Mouse (Mus musculus): Measurements from ENCODE around the gene Ube2v1. TPM values are rescaled to one million over a fixed set of nuclear protein-coding genes. Genes with fewer than 3 reads are reported as not detected.

Gene Ube2v1
- polyA plus RNA-seq, 1 experiment from 2014 or later, result 340 TPM

DNA sequence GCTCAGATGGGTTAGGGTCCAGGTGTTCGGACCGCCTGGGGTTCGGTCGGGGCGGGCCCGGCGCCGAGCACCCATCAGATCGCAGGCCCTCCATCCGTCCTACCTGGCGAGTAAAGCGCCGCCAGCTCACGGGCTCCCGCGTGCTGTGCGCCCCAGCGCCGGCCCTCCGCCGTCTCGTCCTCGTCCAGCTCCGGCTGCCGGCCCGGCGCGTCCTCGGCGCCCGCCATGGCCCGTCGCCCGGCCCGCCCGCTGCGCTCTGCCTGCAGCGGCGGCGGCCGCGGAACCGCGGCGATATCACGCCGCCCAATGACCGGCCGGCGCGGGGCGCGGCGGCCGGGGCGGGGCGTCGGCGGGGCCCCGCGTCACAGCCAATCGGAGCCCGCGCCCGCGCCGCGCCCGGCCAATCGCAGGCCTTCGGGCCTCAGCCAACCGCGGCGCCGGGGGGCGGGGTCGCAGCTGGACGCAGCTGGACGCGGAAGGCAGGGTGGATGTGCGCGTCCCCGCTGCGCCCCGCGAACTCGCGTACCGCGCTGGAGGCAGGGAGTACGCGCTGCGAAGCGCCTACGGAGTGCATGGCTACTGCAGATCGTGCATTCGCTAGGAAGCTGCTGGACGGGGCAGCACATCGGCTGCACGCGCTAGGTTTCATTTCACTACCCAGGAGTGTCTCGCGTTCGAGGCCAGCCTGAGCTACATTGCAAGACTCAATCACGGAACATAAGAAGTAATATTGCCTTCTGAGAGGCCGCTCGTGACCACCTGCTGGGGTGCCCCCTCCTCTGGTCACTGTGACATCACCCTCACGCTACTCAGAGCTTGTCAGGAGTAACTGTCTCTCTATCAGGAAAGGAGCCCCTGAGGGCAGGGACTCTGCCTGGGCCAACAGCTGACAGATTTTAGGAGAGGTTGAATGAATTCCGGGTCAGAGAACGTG, 29.6 kb upstream of the Ube2v1 start, which contains the start of gene Gm20431:
TSS of gene Gm20431 (minus strand) at position 227 of the 934 bp plus-strand sequence.
- Histone ChIP-seq H3K9me3 (no peaks in the 10 kb centered on the region), H3K4me1 (replicated peaks) (peaks cover 39% of the 10 kb centered on the region), H3K4me2 (peak within 1 kb of the TSS; percentile 98), H3K4me3 (peak within 1 kb of the TSS; percentile 86), H3K27me3 (peaks cover 12% of the 10 kb centered on the region), H3K36me3 (peaks cover 10% of the 10 kb centered on the region; the same call in 1 of the 2 replicates), H3K9ac (peak within 1 kb of the TSS; percentile 92), H3K27ac (replicated peaks) (peak within 1 kb of the TSS; percentile 73)
- peak; percentile 93 for ATAC-seq (ENCODE audit: low read depth)
- WGBS, result under 1% methylated on average over 105 of the region's 110 CpGs

DNA sequence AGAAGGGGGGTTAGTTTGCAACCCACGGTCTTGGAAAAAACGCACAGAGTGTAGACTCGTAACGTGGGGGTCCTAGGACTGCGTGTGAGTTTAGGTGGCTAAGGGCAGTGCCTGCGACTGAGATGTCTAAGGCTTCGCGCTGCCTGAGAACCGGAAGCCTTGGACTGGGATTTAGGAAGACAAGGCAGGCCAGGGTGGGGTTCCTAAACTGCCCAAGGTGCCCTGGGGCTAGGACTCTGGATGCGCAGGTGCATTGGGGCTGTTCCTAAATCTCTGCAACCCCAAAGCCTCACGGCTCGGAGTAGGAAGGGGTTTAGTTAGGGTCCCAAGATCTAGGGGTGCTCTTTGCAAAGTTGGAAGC, 28.7 kb upstream of the Ube2v1 start:
- Histone ChIP-seq H3K9me3 (no peaks in the 10 kb centered on the region), H3K27ac (replicated peaks) (peak overlapping the region; percentile 49), H3K4me1 (replicated peaks) (peaks cover 39% of the 10 kb centered on the region), H3K4me2 (peak overlapping the region; percentile 98), H3K27me3 (peaks cover 12% of the 10 kb centered on the region), H3K36me3 (peaks cover 10% of the 10 kb centered on the region; the same call in 1 of the 2 replicates), H3K4me3 (peak overlapping the region; percentile 86), H3K9ac (peak overlapping the region; percentile 92)
- WGBS, result under 1% methylated on average over 12 of the region's 12 CpGs
- 0 out of 2 replicates have a peak, but pooled peaks have one; percentile 2 for ATAC-seq (ENCODE audit: low read depth)

DNA sequence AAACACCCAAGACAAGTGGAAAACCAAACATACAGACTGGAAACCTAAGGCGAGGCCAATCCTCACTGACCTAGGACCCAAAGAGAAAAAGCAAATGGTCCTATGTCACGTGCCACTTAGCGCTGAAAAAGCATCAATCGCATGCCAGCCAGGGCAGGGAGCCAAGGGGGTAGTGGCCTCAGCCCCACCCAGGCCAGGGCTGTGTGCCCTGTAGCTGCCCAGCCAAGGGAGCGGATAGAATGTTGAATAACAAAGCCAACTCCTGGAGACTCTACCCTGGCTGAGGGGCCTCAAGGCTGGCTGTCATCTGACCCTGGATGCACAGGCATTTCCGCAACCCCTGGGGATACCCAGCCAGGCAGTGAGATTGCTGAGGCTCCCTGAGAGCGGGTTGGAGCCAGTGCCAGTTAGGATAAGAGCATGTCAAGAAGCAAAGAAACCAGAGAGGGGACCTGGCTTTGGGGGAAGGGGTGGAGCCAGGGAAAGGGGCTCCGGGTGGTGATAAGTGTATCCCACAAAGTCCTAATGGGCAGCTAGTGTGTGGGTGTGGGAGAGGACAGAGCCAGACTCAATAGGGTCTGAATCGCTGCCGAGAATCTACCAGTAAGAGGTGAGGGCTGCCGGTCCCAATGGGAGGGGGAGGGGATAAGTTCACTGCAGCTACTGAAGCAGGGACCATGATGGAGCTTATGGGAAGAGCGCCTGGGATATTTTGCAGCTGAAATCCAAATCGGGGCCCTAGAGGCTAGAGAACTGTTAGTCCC, 28.1 kb upstream of the Ube2v1 start:
- no peak for ATAC-seq (ENCODE audit: low read depth)
- H3K4me2 ChIP-seq, result peak overlapping the region; percentile 98
- H3K27ac ChIP-seq (replicated peaks), result 0 out of 2 replicates have a peak overlapping the region, but pooled peaks have one; percentile 49
- 20% methylated on average over 13 of the region's 13 CpGs for WGBS
- no peaks in the 10 kb centered on the region for H3K9me3 ChIP-seq
- peaks cover 12% of the 10 kb centered on the region for H3K27me3 ChIP-seq
- peaks cover 10% of the 10 kb centered on the region; the same call in 1 of the 2 replicates for H3K36me3 ChIP-seq
- H3K9ac ChIP-seq, result peak overlapping the region; percentile 92
- H3K4me3 ChIP-seq, result peak overlapping the region; percentile 86
- peaks cover 39% of the 10 kb centered on the region for H3K4me1 ChIP-seq (replicated peaks)

DNA sequence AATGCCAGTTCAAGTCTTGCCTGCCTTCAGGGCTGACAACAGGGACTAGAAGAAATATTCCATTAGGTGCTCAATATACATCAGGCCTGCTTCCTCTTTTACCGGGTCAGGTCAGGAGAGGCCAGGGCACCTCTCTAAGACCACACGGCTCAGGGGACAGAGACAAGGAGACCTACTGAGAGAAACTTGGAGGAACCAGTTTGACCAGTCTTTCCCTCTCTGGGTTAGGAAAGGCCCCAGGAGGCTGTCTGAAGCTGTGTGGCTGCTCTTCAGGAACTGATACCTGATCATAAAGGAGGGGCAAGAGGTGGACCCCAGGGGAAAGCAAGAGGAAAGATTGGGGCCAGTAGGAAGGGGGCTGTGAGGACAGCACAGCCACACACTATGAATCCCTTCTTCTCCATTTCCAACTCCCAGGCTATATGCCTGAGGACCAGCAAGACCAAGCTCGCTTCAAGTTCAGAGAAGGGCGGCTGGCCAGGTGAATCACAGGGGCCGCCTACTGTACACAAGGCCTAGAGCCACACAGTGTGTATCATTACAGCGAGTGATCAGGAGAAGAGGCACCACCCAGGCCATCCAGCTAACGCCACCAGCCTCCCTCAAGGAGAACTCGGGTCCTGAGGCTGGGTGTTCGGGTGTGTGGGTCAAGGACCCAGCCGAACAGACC, 27.4 kb upstream of the Ube2v1 start:
- no peak for ATAC-seq (ENCODE audit: low read depth)
- 75% methylated on average over 10 of the region's 10 CpGs for WGBS
- peak overlapping the region; percentile 86 for H3K4me3 ChIP-seq

DNA sequence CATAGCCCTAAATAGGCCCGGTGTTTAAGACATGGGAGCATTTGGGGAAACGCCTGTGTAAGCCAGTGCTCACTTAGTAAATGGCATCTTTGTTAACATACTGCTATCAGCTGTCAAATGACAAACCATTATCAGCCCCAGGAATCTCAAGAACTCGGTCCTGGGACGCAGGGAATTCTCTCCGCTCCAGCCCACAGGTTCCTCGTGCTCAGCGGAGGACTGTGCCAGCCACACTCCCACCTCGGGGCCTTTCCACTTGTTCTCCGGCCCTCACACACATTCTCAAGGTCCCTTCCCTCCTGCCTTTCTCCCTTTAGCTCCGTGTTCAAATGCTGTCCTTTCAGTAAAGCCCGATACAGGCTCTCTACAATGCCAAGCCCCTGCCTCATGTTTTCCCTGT, 26.8 kb upstream of the Ube2v1 start:
- no peak overlapping the region for H3K4me2 ChIP-seq
- ATAC-seq (ENCODE audit: low read depth), result no peak

More for the DNA sequence above, 27.4 kb upstream of the Ube2v1 start:
- peaks cover 12% of the 10 kb centered on the region for H3K27me3 ChIP-seq
- peak overlapping the region; percentile 98 for H3K4me2 ChIP-seq
- no peak overlapping the region for H3K27ac ChIP-seq (replicated peaks)
- H3K4me1 ChIP-seq (replicated peaks), result peaks cover 39% of the 10 kb centered on the region
- peak overlapping the region; percentile 92 for H3K9ac ChIP-seq
- peaks cover 15% of the 10 kb centered on the region; the same call in 1 of the 2 replicates for H3K36me3 ChIP-seq
- H3K9me3 ChIP-seq, result no peaks in the 10 kb centered on the region

DNA sequence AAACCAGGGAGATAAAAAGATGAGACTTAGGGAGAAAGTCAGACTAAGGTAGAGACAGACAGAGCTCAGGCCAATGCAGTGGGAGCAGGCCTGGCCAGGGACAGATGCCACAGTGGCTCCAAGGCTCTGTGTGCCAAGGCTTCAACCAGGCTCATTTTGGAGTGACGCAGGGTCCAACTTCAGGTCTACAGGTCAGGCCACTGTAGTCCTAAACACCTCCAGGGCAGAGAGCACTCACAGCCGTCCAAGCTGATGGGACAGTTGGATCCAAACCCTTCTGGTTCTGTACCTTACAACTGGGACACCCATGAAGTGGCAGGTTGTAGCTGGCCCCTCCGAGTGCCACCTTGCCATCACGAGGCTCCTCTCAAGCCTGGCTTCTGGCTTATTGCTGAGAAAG, 26.1 kb upstream of the Ube2v1 start:
- H3K9ac ChIP-seq, result no peak overlapping the region
- WGBS, result 90% methylated on average over 4 of the region's 4 CpGs
- no peaks in the 10 kb centered on the region for H3K9me3 ChIP-seq
- peaks cover 7% of the 10 kb centered on the region for H3K27me3 ChIP-seq
- H3K27ac ChIP-seq (replicated peaks), result no peak overlapping the region
- H3K4me2 ChIP-seq, result no peak overlapping the region
- no peak for ATAC-seq (ENCODE audit: low read depth)
- H3K36me3 ChIP-seq, result peaks cover 28% of the 10 kb centered on the region; the same call in 1 of the 2 replicates
- no peak overlapping the region for H3K4me3 ChIP-seq
- H3K4me1 ChIP-seq (replicated peaks), result peaks cover 39% of the 10 kb centered on the region

More for the DNA sequence above, 26.8 kb upstream of the Ube2v1 start:
- H3K9ac ChIP-seq, result peak overlapping the region; percentile 31; the same call in 1 of the 2 replicates
- H3K27me3 ChIP-seq, result peaks cover 12% of the 10 kb centered on the region
- no peak overlapping the region for H3K4me3 ChIP-seq
- WGBS, result 79% methylated on average over 11 of the region's 11 CpGs
- H3K27ac ChIP-seq (replicated peaks), result no peak overlapping the region
- H3K36me3 ChIP-seq, result peaks cover 21% of the 10 kb centered on the region; the same call in 1 of the 2 replicates
- H3K4me1 ChIP-seq (replicated peaks), result peaks cover 39% of the 10 kb centered on the region
- no peaks in the 10 kb centered on the region for H3K9me3 ChIP-seq

DNA sequence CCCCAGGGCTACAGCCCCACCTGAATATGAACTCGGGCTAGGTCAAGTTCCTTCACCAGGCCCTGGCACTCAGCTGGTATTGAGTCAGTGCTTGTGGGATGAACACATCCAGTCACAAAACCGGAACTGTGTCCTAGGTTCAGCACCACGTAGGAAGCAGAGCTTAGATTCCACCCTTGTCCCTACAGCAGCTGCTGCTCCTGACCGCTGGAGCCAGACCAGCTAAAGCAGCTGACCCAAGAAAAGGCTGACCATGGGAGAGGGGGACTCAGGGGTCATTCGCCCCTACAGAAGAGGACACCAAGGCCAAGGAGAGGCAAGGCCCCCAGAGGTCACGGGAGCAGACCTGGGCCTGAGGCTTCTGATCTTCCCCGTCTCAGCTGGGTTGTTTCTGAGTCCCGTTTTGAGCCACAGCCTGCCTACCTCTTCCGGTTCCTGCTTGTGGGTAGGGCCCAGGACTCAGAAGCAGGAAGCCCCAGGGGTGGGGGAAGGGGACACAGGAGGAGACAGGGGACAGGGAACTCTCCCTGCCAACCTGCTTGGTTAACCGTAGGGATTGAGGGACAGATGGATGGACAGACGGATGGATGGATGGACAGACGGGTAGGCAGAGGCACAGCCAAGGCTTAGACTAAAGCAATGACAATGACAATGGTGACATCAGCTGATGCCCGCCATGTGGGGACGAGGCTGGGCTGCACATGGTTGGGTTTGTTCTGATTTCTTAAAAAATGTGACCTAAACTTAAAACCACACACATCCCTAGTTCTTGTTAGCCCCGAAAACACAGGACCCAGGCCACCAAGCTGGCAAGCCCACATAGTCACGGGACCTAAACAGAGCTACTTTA, 25.0 kb upstream of the Ube2v1 start:
- H3K9ac ChIP-seq, result no peak overlapping the region; the same call in 1 of the 2 replicates

DNA sequence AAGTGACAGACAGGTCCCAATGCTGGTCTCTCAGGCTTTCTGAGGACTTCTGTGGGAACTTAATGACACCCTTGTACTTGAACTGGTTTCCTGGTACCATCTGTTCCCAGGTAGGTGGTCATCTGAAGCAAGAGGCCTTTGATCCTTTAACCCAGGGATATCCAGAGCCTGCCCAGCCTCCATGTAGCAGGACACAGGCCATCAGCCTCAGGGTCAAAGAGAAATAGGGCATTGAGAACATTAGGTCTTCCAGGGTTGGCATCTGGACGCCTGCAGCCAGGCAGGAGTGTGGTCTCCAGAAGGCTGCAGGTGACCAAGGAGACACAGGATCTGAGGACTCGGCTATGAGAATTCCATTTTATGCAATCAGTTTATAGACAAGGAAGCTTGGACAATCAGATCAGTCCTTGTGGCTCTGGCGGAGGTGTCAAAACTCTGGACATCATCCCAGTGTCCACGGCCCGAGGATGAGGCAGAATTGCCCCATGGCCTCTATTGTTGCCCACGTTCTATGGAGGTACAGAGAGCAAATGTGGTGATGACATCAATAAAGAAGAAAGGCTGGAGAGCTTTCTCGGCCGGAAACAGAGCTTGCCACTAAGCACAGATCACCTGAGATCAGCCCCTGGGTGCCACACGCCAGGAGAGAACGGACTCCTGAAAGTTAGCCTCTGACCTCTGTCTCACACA, 23.2 kb upstream of the Ube2v1 start:
- Histone ChIP-seq H3K9me3 (no peaks in the 10 kb centered on the region), H3K4me2 (no peak overlapping the region), H3K27ac (replicated peaks) (no peak overlapping the region), H3K4me1 (replicated peaks) (peaks cover 21% of the 10 kb centered on the region), H3K27me3 (no peaks in the 10 kb centered on the region), H3K4me3 (no peak overlapping the region), H3K9ac (no peak overlapping the region), H3K36me3 (peaks cover 47% of the 10 kb centered on the region)
- WGBS, result 91% methylated on average over 10 of the region's 10 CpGs
- no peak for ATAC-seq (ENCODE audit: low read depth)

More for the DNA sequence above, 25.0 kb upstream of the Ube2v1 start:
- H3K36me3 ChIP-seq, result peaks cover 40% of the 10 kb centered on the region
- peaks cover 33% of the 10 kb centered on the region for H3K4me1 ChIP-seq (replicated peaks)
- no peak overlapping the region for H3K27ac ChIP-seq (replicated peaks)
- ATAC-seq (ENCODE audit: low read depth), result no peak
- WGBS, result 86% methylated on average over 16 of the region's 16 CpGs
- no peak overlapping the region for H3K4me3 ChIP-seq
- no peaks in the 10 kb centered on the region for H3K9me3 ChIP-seq
- no peak overlapping the region for H3K4me2 ChIP-seq
- H3K27me3 ChIP-seq, result no peaks in the 10 kb centered on the region

DNA sequence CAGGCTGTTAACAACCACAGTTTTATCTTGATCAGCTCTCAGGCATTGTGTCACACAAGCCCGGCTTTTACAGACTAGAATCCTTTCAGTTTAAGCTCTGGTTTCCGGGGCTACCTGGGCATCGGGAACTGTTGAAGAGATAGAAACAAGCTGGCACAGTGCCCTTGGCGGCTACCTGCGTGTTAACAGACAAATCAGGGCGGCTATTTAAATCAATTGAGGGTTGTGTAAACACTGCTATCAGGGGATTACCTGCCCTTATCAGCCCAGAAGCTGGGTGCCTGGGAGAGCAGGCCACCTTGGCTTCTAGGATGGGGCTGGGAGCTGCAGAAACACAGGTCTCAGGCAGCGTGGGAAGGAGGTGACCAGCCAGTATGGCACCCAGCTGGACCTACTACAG, 20.8 kb upstream of the Ube2v1 start:
- Histone ChIP-seq H3K27ac (replicated peaks) (no peak overlapping the region), H3K4me2 (no peak overlapping the region), H3K9me3 (no peaks in the 10 kb centered on the region), H3K9ac (no peak overlapping the region), H3K4me1 (replicated peaks) (no peaks in the 10 kb centered on the region), H3K27me3 (no peaks in the 10 kb centered on the region), H3K36me3 (peaks cover 51% of the 10 kb centered on the region), H3K4me3 (no peak overlapping the region)
- no peak for ATAC-seq (ENCODE audit: low read depth)
- 89% methylated on average over 7 of the region's 7 CpGs for WGBS

DNA sequence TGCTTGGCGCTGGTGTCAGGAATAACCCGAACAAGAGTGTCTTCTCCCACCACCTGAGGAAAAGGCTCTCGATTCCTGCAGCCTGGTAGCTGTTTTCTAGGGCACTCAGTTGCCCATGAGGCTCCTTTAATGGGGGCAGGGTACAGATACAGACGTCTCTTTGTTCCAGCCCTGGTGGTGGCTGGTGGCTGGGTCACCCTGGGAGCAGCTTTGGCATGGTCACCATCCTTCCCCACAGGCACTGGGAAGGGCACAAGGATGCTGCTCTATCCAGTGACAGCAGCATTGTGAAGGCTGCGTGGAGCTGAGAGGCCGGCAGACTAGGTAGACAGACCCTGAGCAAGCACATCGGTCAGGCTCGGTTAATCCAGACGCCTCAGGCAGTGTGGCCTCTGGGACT, 19.7 kb upstream of the Ube2v1 start:
- Histone ChIP-seq H3K4me1 (replicated peaks) (no peaks in the 10 kb centered on the region), H3K4me2 (no peak overlapping the region), H3K9ac (no peak overlapping the region), H3K9me3 (no peaks in the 10 kb centered on the region), H3K27ac (replicated peaks) (no peak overlapping the region), H3K36me3 (peaks cover 50% of the 10 kb centered on the region), H3K27me3 (no peaks in the 10 kb centered on the region), H3K4me3 (no peak overlapping the region)
- no peak for ATAC-seq (ENCODE audit: low read depth)
- WGBS, result 77% methylated on average over 9 of the region's 9 CpGs
